Mouse (Mus musculus) monocyte, adult 5-6 weeks (primary cell): ENCODE measurements around the gene Zdhhc24. TPM values are rescaled to one million over a fixed set of nuclear protein-coding genes. Genes with fewer than 3 reads are reported as not detected.

Source experiments
- ATAC-seq: fragments of 153-309, 156-312 bp; replicated peaks from 2 replicates; pipeline ENCODE4 v1.8.0; 2017; ENCODE audit warnings: mild to moderate bottlenecking; ENCODE audit not compliant: low TSS enrichment, insufficient number of reproducible peaks, severe bottlenecking, poor library complexity, low FRiP score
- total RNA-seq: library from RNA; stranded (forward); fragments of 200-1000, 200-491, 200-594 nt; gene quantifications from 3 replicates; pipeline ENCODE4 v1.2.3, GENCODE M21; 2017

Zdhhc24 gene
- total RNA-seq, 1 experiment from 2014 or later = 12.4 TPM

- ATAC-seq = peak; percentile 99
Observed at GRCm38 (mm10) chr19:4927904-4928531, 49.5 kb downstream of the Zdhhc24 start, which contains the start of gene Dpp3. Gene Dpp3, minus strand, starts transcription at chr19:4928287.

- ATAC-seq = no peak
Observed at GRCm38 (mm10) chr19:4928781-4929180, 50.3 kb downstream of the Zdhhc24 start.

Other genes with a start within 250 kb of the Zdhhc24 start
- not detected in 3 replicates for gene Gm960, start 180.0 kb upstream of the Zdhhc24 start, total RNA-seq
- gene Sptbn2, start 167.5 kb upstream of the Zdhhc24 start, total RNA-seq = not detected in 3 replicates
- 12.2 to 30.8 TPM (median 24.9 TPM) in 3 replicates for gene Rbm4b, start 122.2 kb upstream of the Zdhhc24 start, total RNA-seq
- gene Rbm4, start 84.8 kb upstream of the Zdhhc24 start, total RNA-seq = 67.3 to 110 TPM (median 84.7 TPM) in 3 replicates
- 15.1 to 25.6 TPM (median 19.0 TPM) in 3 replicates for gene Gm21992, start 67.1 kb upstream of the Zdhhc24 start, total RNA-seq
- 6.2 to 21.3 TPM (median 6.9 TPM) in 3 replicates for gene Rbm14, start 67.0 kb upstream of the Zdhhc24 start, total RNA-seq
- 18.7 to 42.7 TPM (median 33.6 TPM) in 3 replicates for gene Ccs, start 39.3 kb upstream of the Zdhhc24 start, total RNA-seq
- gene Ccdc87, start 39.3 kb upstream of the Zdhhc24 start, total RNA-seq = not detected in 3 replicates
- 0.39 TPM in 1 of 3 replicates, not detected in the others for gene Ctsf, start 23.5 kb upstream of the Zdhhc24 start, total RNA-seq
- 0.10 to 1.7 TPM in 2 of 3 replicates, not detected in the other for gene Actn3, start 759 bp upstream of the Zdhhc24 start, total RNA-seq
- gene Bbs1, start 28.0 kb downstream of the Zdhhc24 start, total RNA-seq = 0.29 TPM in 1 of 3 replicates, not detected in the others
- 38.4 to 56.8 TPM (median 49.0 TPM) in 3 replicates for gene Dpp3, start 49.6 kb downstream of the Zdhhc24 start, total RNA-seq
- gene Peli3, start 64.5 kb downstream of the Zdhhc24 start, total RNA-seq = not detected in 3 replicates
- 17.6 to 27.9 TPM (median 17.8 TPM) in 3 replicates for gene Mrpl11, start 83.5 kb downstream of the Zdhhc24 start, total RNA-seq
- gene Npas4, start 111.6 kb downstream of the Zdhhc24 start, total RNA-seq = not detected in 3 replicates
- gene Slc29a2, start 145.2 kb downstream of the Zdhhc24 start, total RNA-seq = 0.97 TPM in 1 of 3 replicates, not detected in the others
- 5.1 to 6.9 TPM in 2 of 3 replicates, not detected in the other for gene B4gat1, start 160.2 kb downstream of the Zdhhc24 start, total RNA-seq
- 4.3 TPM in 1 of 3 replicates, not detected in the others for gene AC124502.3, start 160.2 kb downstream of the Zdhhc24 start, total RNA-seq
- 16.6 to 60.3 TPM (median 46.3 TPM) in 3 replicates for gene Brms1, start 162.7 kb downstream of the Zdhhc24 start, total RNA-seq
- 0.19 to 0.68 TPM (median 0.21 TPM) in 3 replicates for gene Rin1, start 171.8 kb downstream of the Zdhhc24 start, total RNA-seq
- gene Cd248, start 189.4 kb downstream of the Zdhhc24 start, total RNA-seq = not detected in 3 replicates
- gene Tmem151a, start 206.9 kb downstream of the Zdhhc24 start, total RNA-seq = 0.67 to 7.8 TPM (median 3.3 TPM) in 3 replicates
- gene Yif1a, start 209.9 kb downstream of the Zdhhc24 start, total RNA-seq = 10.4 to 13.3 TPM (median 10.5 TPM) in 3 replicates
- 0.32 TPM in 1 of 3 replicates, not detected in the others for gene Cnih2, start 219.9 kb downstream of the Zdhhc24 start, total RNA-seq
- 87.3 to 123 TPM (median 101 TPM) in 3 replicates for gene Rab1b, start 228.4 kb downstream of the Zdhhc24 start, total RNA-seq
- gene Klc2, start 239.9 kb downstream of the Zdhhc24 start, total RNA-seq = 9.2 to 25.6 TPM (median 17.2 TPM) in 3 replicates